Mouse (Mus musculus) embryonic fibroblast, embryonic 13.5 days (primary cell): ENCODE measurements around the gene Stpg2.

Experiments
- CTCF ChIP-seq: IDR thresholded peaks from 2 replicates; pipeline ENCODE4 v1.5.1; 2011; ENCODE audit warnings: mild to moderate bottlenecking, control low read depth, low read length, moderate library complexity, borderline replicate concordance; ENCODE audit not compliant: insufficient read depth
- POLR2A ChIP-seq: IDR thresholded peaks from 2 replicates; pipeline ENCODE4 v1.6.1; 2011; ENCODE audit warnings: low read depth, mild to moderate bottlenecking, control low read depth, low read length, moderate library complexity

DNA sequence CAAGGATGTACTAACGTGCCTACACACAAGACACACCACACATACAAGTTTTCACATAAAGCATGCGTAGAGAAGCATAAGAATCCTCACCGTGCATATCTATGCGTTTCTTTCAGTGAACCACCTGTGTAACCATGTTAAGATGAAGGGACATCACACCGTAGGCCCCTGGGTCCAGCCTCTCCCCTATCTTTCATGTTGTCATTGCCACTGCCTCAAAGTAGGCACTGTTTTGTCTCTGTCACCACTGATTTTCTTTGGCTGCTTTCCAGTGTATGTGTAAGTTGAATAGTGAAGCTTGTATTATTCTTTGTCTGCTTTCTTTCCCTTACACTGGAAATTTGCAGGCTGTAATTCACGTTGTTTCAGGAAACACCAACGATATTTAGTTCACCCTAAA lies 236.7 kb downstream of the Stpg2 start:
- TF ChIP-seq CTCF (no peak), POLR2A (no peak)
